Mouse (Mus musculus) CH12.LX (cell line): ENCODE measurements around the gene Bbs7.

Experiments
- CTCF ChIP-seq, 2 experiments: IDR thresholded peaks in 1 of 2; conservative IDR thresholded peaks in 1 of 2; 2 replicates each; pipeline ENCODE4 v1.5.1; 2011 to 2012; ENCODE audit warnings: low read depth in 2 of 2, low read length in 2 of 2, improper control_type of control experiment in 1 of 2, inconsistent platforms in 1 of 2, mild to moderate bottlenecking in 1 of 2, moderate library complexity in 1 of 2
- EP300 ChIP-seq: IDR thresholded peaks from 2 replicates; pipeline ENCODE4 v1.6.1; 2011; ENCODE audit warnings: low read length, improper control_type of control experiment
- HCFC1 ChIP-seq: IDR thresholded peaks from 2 replicates; pipeline ENCODE4 v1.6.1; 2012; ENCODE audit warnings: low read depth, mild to moderate bottlenecking, inconsistent platforms, low read length, improper control_type of control experiment
- MEF2A ChIP-seq: IDR thresholded peaks from 2 replicates; pipeline ENCODE4 v1.6.1; 2014; ENCODE audit warnings: low read depth, mild to moderate bottlenecking, inconsistent platforms, low read length, improper control_type of control experiment, borderline replicate concordance
- POLR2A ChIP-seq: IDR thresholded peaks from 2 replicates; pipeline ENCODE4 v1.6.1; 2011; ENCODE audit warnings: low read depth, mild to moderate bottlenecking, improper control_type of control experiment, low read length
- POLR2AphosphoS2 ChIP-seq: IDR thresholded peaks from 2 replicates; pipeline ENCODE4 v1.6.1; 2011; ENCODE audit warnings: low read depth, low read length, improper control_type of control experiment
- RAD21 ChIP-seq: IDR thresholded peaks from 2 replicates; pipeline ENCODE4 v1.6.1; 2011; ENCODE audit warnings: low read depth, mild to moderate bottlenecking, low read length, improper control_type of control experiment, moderate library complexity
- TCF12 ChIP-seq: IDR thresholded peaks from 2 replicates; pipeline ENCODE4 v1.6.1; 2014; ENCODE audit warnings: low read depth, mild to moderate bottlenecking, inconsistent platforms, low read length, improper control_type of control experiment
- UBTF ChIP-seq: IDR thresholded peaks from 2 replicates; pipeline ENCODE4 v1.6.1; 2012; ENCODE audit warnings: low read depth, mild to moderate bottlenecking, inconsistent platforms, low read length, improper control_type of control experiment, moderate library complexity
- ZNF384 ChIP-seq: IDR thresholded peaks from 2 replicates; pipeline ENCODE4 v1.6.1; 2012; ENCODE audit warnings: low read depth, low read length, improper control_type of control experiment, inconsistent platforms

- TF ChIP-seq TCF12 (no peak), POLR2AphosphoS2 (no peak), ZNF384 (no peak), UBTF (no peak), MEF2A (no peak), POLR2A (no peak), CTCF (conservative IDR thresholded peaks at IDR 0.05 in 1 of 2, IDR thresholded peaks at IDR 0.05 in 1 of 2; ENCODE audit: low read depth in 2 of 2, low read length in 2 of 2) (no peak), HCFC1 (no peak), RAD21 (no peak), EP300 (no peak)
These were observed 81.2 kb downstream of the Bbs7 start for GRCm38 (mm10) chr3:36531979-36532542.
